Mouse (Mus musculus) liver, postnatal 0 days (tissue): Measurements from ENCODE around the gene Agxt2.

ENCODE experiments used
- CTCF ChIP-seq: sonication (generic); IDR thresholded peaks from 2 replicates; pipeline ENCODE4 v1.5.1; 2016; ENCODE audit warnings: antibody characterized with exemption, low read depth
- EP300 ChIP-seq: IDR thresholded peaks from 2 replicates; pipeline ENCODE4 v1.6.1; 2016; ENCODE audit warnings: antibody characterized with exemption, low read depth, mild to moderate bottlenecking

DNA sequence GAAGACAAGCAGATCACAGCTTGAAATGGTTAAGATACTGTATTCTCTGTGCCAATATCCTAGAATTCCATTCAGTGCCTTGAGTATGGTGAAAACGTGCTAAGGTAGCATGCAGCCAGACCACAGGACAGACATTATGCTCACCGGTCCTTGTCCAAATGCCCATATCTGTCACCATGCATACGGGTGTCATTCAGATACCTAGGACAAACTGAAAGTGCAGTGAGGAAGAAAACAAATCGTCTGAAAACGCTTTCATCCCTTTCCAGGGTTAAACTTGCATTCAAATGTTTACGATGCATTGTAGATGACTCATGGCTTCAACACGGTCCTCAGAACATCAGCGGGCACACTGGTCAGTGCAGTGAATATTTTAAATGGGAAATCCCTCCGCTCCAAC, 83.2 kb downstream of the Agxt2 start:
- TF ChIP-seq CTCF (no peak), EP300 (no peak)
